Mouse (Mus musculus) ES-Bruce4 (cell line): ENCODE measurements around the gene Eif3m. TPM values are rescaled to one million over a fixed set of nuclear protein-coding genes. Genes with fewer than 3 reads are reported as not detected.

ENCODE experiments used
- H3K27ac ChIP-seq: 2 replicates; pipeline ENCODE4 v1.5.1; 2012; ENCODE audit warnings: low read length, inconsistent platforms; ENCODE audit not compliant: insufficient read depth
- H3K27me3 ChIP-seq: 2 replicates; pipeline ENCODE4 v1.6.1; 2012; ENCODE audit warnings: mild to moderate bottlenecking, low read length, inconsistent platforms; ENCODE audit not compliant: control insufficient read depth, poor library complexity, insufficient read depth, severe bottlenecking
- H3K36me3 ChIP-seq: 2 replicates; pipeline ENCODE4 v1.6.1; 2012; ENCODE audit warnings: inconsistent platforms, mild to moderate bottlenecking, low read length, moderate library complexity; ENCODE audit not compliant: control insufficient read depth, poor library complexity, insufficient read depth, severe bottlenecking
- H3K4me1 ChIP-seq: one replicate; pipeline ENCODE4 v1.8.1; 2011; ENCODE audit warnings: low read length; ENCODE audit not compliant: control insufficient read depth, insufficient read depth
- H3K4me3 ChIP-seq: 2 replicates; pipeline ENCODE4 v1.5.1; 2011; ENCODE audit warnings: low read depth, mild to moderate bottlenecking, low read length
- H3K9ac ChIP-seq: 2 replicates; pipeline ENCODE4 v1.6.1; 2012; ENCODE audit warnings: low read depth, mild to moderate bottlenecking, inconsistent platforms; ENCODE audit not compliant: poor library complexity, severe bottlenecking
- H3K9me3 ChIP-seq: replicated peaks from 2 replicates; pipeline ENCODE4 v1.6.1; 2012; ENCODE audit warnings: mild to moderate bottlenecking, low read length, inconsistent platforms; ENCODE audit not compliant: control insufficient read depth, poor library complexity, insufficient read depth, severe bottlenecking
- CTCF ChIP-seq: IDR thresholded peaks from one replicate; pipeline ENCODE4 v1.8.1; 2011; ENCODE audit warnings: low read depth, low read length
- EP300 ChIP-seq: IDR thresholded peaks from 2 replicates; pipeline ENCODE4 v1.6.1; 2011; ENCODE audit warnings: low read depth, low read length; ENCODE audit not compliant: insufficient read depth
- POLR2A ChIP-seq: IDR thresholded peaks from one replicate; pipeline ENCODE4 v1.8.1; 2011; ENCODE audit warnings: low read length; ENCODE audit not compliant: insufficient read depth
- polyA plus RNA-seq: library from polyadenylated mRNA; stranded (reverse); fragments of >200 nt; gene quantifications from 2 replicates; pipeline ENCODE4 v1.2.4, GENCODE M21; 2011; ENCODE audit warnings: low read depth; ENCODE audit not compliant: missing spikeins, insufficient read depth, insufficient read length

The Eif3m gene
- polyA plus RNA-seq, result 361 and 367 TPM in 2 replicates

GRCm38 (mm10) chr2:105016967-105017287 lies at the start of gene Eif3m:
Eif3m (minus strand) TSS chr2:105017080.
- H3K4me3 ChIP-seq, result peak within 1 kb of the TSS; percentile 85
- no peaks in the 10 kb centered on the region for H3K27me3 ChIP-seq
- TF ChIP-seq POLR2A (no peak), EP300 (no peak), CTCF (no peak)
- no peaks in the 10 kb centered on the region for H3K9me3 ChIP-seq
- H3K9ac ChIP-seq, result peak within 1 kb of the TSS; percentile 95
- H3K27ac ChIP-seq, result peak within 1 kb of the TSS; percentile 35
- peaks cover 1% of the 10 kb centered on the region for H3K4me1 ChIP-seq
- peaks cover 20% of the 10 kb centered on the region for H3K36me3 ChIP-seq

GRCm38 (mm10) chr2:105062741-105063372 lies 46.0 kb upstream of the Eif3m start:
- H3K27ac ChIP-seq, result no peak overlapping the region
- TF ChIP-seq CTCF, result no peak
- no peak for TF ChIP-seq EP300
- TF ChIP-seq POLR2A, result no peak

GRCm38 (mm10) chr2:105058577-105059116 lies 41.8 kb upstream of the Eif3m start:
- Histone ChIP-seq H3K27me3 (no peaks in the 10 kb centered on the region), H3K9ac (no peak overlapping the region), H3K4me1 (no peaks in the 10 kb centered on the region), H3K4me3 (no peak overlapping the region), H3K36me3 (no peaks in the 10 kb centered on the region), H3K27ac (no peak overlapping the region), H3K9me3 (no peaks in the 10 kb centered on the region)
- TF ChIP-seq CTCF, result no peak
- TF ChIP-seq POLR2A, result no peak
- TF ChIP-seq EP300, result no peak

More at GRCm38 (mm10) chr2:105062741-105063372, 46.0 kb upstream of the Eif3m start:
- Histone ChIP-seq H3K4me1 (no peaks in the 10 kb centered on the region), H3K4me3 (no peak overlapping the region), H3K27me3 (no peaks in the 10 kb centered on the region), H3K36me3 (no peaks in the 10 kb centered on the region), H3K9me3 (no peaks in the 10 kb centered on the region), H3K9ac (no peak overlapping the region)

- Histone ChIP-seq H3K9ac (no peak overlapping the region), H3K4me1 (no peaks in the 10 kb centered on the region)
Measured at GRCm38 (mm10) chr2:105055529-105055928, 38.6 kb upstream of the Eif3m start.

GRCm38 (mm10) chr2:105048301-105048700 lies 31.4 kb upstream of the Eif3m start:
- Histone ChIP-seq H3K9me3 (no peaks in the 10 kb centered on the region), H3K4me3 (no peak overlapping the region), H3K27ac (no peak overlapping the region), H3K36me3 (no peaks in the 10 kb centered on the region), H3K4me1 (no peaks in the 10 kb centered on the region), H3K27me3 (no peaks in the 10 kb centered on the region), H3K9ac (no peak overlapping the region)
- TF ChIP-seq CTCF, result no peak
- TF ChIP-seq EP300, result no peak
- no peak for TF ChIP-seq POLR2A

More at GRCm38 (mm10) chr2:105055529-105055928, 38.6 kb upstream of the Eif3m start:
- no peaks in the 10 kb centered on the region for H3K9me3 ChIP-seq
- no peak overlapping the region for H3K4me3 ChIP-seq
- no peak overlapping the region for H3K27ac ChIP-seq
- no peaks in the 10 kb centered on the region for H3K27me3 ChIP-seq
- TF ChIP-seq CTCF (no peak), EP300 (no peak), POLR2A (no peak)
- H3K36me3 ChIP-seq, result no peaks in the 10 kb centered on the region

GRCm38 (mm10) chr2:105043152-105043551 lies 26.3 kb upstream of the Eif3m start:
- H3K27me3 ChIP-seq, result no peaks in the 10 kb centered on the region
- H3K9me3 ChIP-seq, result no peaks in the 10 kb centered on the region
- H3K27ac ChIP-seq, result no peak overlapping the region
- H3K4me1 ChIP-seq, result no peaks in the 10 kb centered on the region
- TF ChIP-seq EP300 (no peak), POLR2A (no peak)
- no peak overlapping the region for H3K4me3 ChIP-seq
- no peak overlapping the region for H3K9ac ChIP-seq
- no peaks in the 10 kb centered on the region for H3K36me3 ChIP-seq
